Mouse (Mus musculus) thymus, postnatal 36 days (tissue): ENCODE results near the gene Kcnn4.

Source experiments
- DNase-seq, 2 experiments: peaks; one replicate each; pipeline ENCODE4 v3.0.0; 2022; ENCODE audit warnings: mixed read lengths in 2 of 2

Gene Kcnn4

GRCm38 (mm10) chr7:24425919-24426318, 55.9 kb downstream of the Kcnn4 start:
- no peak for DNase-seq

- no peak for DNase-seq
Observed at GRCm38 (mm10) chr7:24427168-24427567, 57.1 kb downstream of the Kcnn4 start.

- no peak for DNase-seq
Observed at GRCm38 (mm10) chr7:24428725-24429124, 58.7 kb downstream of the Kcnn4 start.

DNA sequence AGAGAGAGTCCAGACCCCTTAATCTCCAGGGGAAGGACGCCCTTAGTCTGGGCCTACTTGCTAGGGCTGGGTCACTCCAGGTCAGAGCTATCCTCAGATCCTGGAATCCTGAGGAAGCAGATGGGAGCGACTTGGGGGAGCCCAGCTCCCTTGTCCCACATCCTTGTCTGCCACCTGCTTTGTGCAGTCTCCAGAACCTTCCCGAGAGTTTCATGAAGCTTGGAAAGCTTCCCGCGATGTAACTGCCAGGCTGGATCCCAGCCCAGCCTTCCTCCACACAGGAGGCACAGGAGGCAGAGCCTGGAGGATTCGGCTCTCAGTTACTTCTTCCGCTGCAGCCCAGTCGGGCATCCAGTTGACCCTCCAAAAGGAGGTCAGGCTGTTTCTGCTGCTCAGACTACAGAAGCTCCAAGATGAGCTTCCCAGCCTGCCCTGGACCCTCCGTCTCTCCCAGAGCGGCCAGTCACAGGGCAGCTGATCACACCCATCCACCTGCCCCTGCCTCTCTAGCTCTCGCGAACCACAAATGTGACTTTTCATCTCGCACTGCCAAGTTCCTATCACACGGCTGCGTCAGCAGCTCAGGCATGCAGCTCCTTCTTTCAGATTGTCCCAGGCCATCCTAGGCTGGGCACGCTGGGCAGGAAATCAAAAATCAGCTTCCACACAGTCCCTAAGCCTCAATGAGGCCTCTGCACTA, 59.5 kb downstream of the Kcnn4 start:
- no peak for DNase-seq

DNA sequence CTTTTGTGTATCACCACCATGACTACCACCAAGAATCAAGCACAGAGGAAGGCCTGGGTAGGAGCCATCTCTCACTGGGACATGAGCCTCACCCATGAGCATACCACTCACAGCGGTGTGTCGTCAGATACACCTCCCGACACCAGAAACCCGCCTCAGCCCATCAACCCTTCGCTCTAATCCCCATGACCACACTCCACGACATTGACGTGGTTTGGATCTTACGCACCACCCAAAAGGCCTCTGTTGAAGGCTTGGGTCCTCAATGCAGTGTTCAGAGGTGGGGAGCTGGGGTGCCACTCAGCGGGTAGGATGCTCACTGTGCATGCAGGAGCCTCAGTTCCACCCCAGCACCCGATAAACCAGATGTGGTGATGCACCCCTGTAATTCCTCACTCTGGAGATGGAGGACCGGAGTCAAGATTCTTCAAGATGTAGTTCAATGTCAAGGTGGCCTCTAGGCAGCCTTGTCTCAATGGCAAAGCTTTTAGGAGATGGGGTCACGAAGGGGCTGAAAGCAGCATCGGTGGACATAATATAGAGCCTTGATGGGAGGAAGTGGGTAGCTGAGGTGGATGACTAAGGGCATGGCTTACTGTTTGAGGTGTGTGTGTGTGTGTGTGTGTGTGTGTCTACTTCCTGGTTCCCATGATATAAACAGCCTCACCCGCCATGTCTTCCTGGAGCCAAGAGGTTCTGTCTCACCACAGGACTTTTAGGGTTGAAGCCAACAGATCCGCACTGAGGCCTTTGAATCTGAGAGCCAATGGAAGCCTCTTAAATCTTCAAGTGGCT, 60.7 kb downstream of the Kcnn4 start:
- no peak for DNase-seq

- DNase-seq = no peak
Observed at GRCm38 (mm10) chr7:24431713-24432112, 61.6 kb downstream of the Kcnn4 start.

DNA sequence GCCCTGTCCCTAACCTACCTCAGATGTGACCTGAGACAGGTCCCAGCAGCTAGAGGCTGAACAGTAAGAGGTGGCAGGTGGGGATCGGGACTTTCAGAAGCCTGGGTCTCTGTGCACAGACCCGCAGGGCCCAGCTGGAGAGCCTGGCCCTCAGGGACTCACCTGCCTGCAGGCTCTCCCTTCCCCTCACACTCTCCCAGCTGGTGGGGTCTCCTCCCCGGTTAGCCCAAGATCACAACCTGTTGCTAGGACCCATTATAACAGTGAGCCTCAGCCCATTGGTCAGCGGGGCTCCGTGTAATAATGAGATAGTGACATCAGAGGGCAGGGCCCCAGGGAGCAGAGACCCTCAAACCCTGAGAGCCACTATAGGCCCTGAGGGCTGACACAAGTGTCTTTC, 65.2 kb downstream of the Kcnn4 start:
- no peak for DNase-seq
